Mouse (Mus musculus): ENCODE data around the gene Sh3tc1. TPM values are rescaled to one million over a fixed set of nuclear protein-coding genes. Genes with fewer than 3 reads are reported as not detected.

Gene Sh3tc1
- total RNA-seq, 2 experiments from 2014 or later = 12.9 to 16.2 TPM

- DNase-seq = peak; percentile 59
These were observed 60.3 kb downstream of the Sh3tc1 start, which contains the start of gene Htra3 for GRCm38 (mm10) chr5:35679256-35680155. Gene Htra3, minus strand, starts transcription at chr5:35679782.

GRCm38 (mm10) chr5:35676964-35677363, 62.8 kb downstream of the Sh3tc1 start:
- DNase-seq = no peak

GRCm38 (mm10) chr5:35674081-35674555, 65.7 kb downstream of the Sh3tc1 start:
- DNase-seq = peak; percentile 78

GRCm38 (mm10) chr5:35673086-35673485, 66.7 kb downstream of the Sh3tc1 start:
- DNase-seq = peak; percentile 86

GRCm38 (mm10) chr5:35672581-35672980, 67.2 kb downstream of the Sh3tc1 start:
- DNase-seq = no peak

GRCm38 (mm10) chr5:35671474-35671891, 68.3 kb downstream of the Sh3tc1 start:
- DNase-seq = peak; percentile 84

- peak; percentile 44 for DNase-seq
These were observed 69.4 kb downstream of the Sh3tc1 start for GRCm38 (mm10) chr5:35670412-35670801.

GRCm38 (mm10) chr5:35669747-35670411, 69.9 kb downstream of the Sh3tc1 start:
- DNase-seq = no peak

GRCm38 (mm10) chr5:35666152-35666551, 73.6 kb downstream of the Sh3tc1 start:
- no peak for DNase-seq

GRCm38 (mm10) chr5:35662021-35662545, 77.7 kb downstream of the Sh3tc1 start:
- no peak for DNase-seq

- DNase-seq = no peak
These were observed 78.6 kb downstream of the Sh3tc1 start for GRCm38 (mm10) chr5:35661210-35661609.

GRCm38 (mm10) chr5:35659503-35659902, 80.3 kb downstream of the Sh3tc1 start:
- no peak for DNase-seq

GRCm38 (mm10) chr5:35655753-35656485, 83.9 kb downstream of the Sh3tc1 start:
- no peak for DNase-seq

GRCm38 (mm10) chr5:35653743-35654395, 85.9 kb downstream of the Sh3tc1 start:
- DNase-seq = no peak

- DNase-seq = no peak
These were observed 86.9 kb downstream of the Sh3tc1 start for GRCm38 (mm10) chr5:35652872-35653271.

- no peak for DNase-seq
These were observed 87.5 kb downstream of the Sh3tc1 start for GRCm38 (mm10) chr5:35652319-35652718.

GRCm38 (mm10) chr5:35648230-35648629, 91.6 kb downstream of the Sh3tc1 start:
- no peak for DNase-seq

GRCm38 (mm10) chr5:35647562-35647961, 92.2 kb downstream of the Sh3tc1 start:
- DNase-seq = peak; percentile 47

Measured in heart, postnatal 4 days (tissue).